Mouse (Mus musculus): ENCODE data around the gene Masp2. TPM values are rescaled to one million over a fixed set of nuclear protein-coding genes. Genes with fewer than 3 reads are reported as not detected.

Masp2 gene
- polyA plus RNA-seq, 1 experiment from 2014 or later, result 0.44 TPM

GRCm38 (mm10) chr4:148595916-148596315 is 6.4 kb upstream of the Masp2 start:
- 79% methylated on average over 6 of the region's 6 CpGs for WGBS
- Histone ChIP-seq H3K4me3 (ENCODE audit: low read length) (no peak overlapping the region), H3K9me3 (ENCODE audit: control insufficient read depth, low read length) (peaks cover 4% of the 10 kb centered on the region), H3K9ac (ENCODE audit: low read length) (no peak overlapping the region), H3K4me2 (ENCODE audit: low read depth, low read length) (no peak overlapping the region), H3K36me3 (ENCODE audit: control insufficient read depth, insufficient read depth, low read length) (peaks cover 39% of the 10 kb centered on the region), H3K27ac (ENCODE audit: low read length) (no peak overlapping the region), H3K4me1 (replicated peaks; ENCODE audit: control insufficient read depth, insufficient read depth, low read length) (peaks cover 9% of the 10 kb centered on the region; the same call in 1 of the 2 replicates), H3K27me3 (ENCODE audit: control insufficient read depth, insufficient read depth, low read depth, low read length) (no peaks in the 10 kb centered on the region)
- no peak for ATAC-seq (ENCODE audit: low read depth)

GRCm38 (mm10) chr4:148596731-148597130 is 5.6 kb upstream of the Masp2 start:
- no peak overlapping the region for H3K4me2 ChIP-seq (ENCODE audit: low read depth, low read length)
- H3K27me3 ChIP-seq (ENCODE audit: control insufficient read depth, insufficient read depth, low read depth, low read length), result no peaks in the 10 kb centered on the region
- 96% methylated on average over 3 of the region's 3 CpGs for WGBS
- no peak overlapping the region for H3K9ac ChIP-seq (ENCODE audit: low read length)
- H3K4me3 ChIP-seq (ENCODE audit: low read length), result no peak overlapping the region
- ATAC-seq (ENCODE audit: low read depth), result no peak
- H3K36me3 ChIP-seq (ENCODE audit: control insufficient read depth, insufficient read depth, low read length), result peaks cover 39% of the 10 kb centered on the region
- peaks cover 4% of the 10 kb centered on the region for H3K9me3 ChIP-seq (ENCODE audit: control insufficient read depth, low read length)
- H3K4me1 ChIP-seq (replicated peaks; ENCODE audit: control insufficient read depth, insufficient read depth, low read length), result peaks cover 9% of the 10 kb centered on the region; the same call in 1 of the 2 replicates
- no peak overlapping the region for H3K27ac ChIP-seq (ENCODE audit: low read length)

GRCm38 (mm10) chr4:148598826-148599225 is 3.5 kb upstream of the Masp2 start:
- peaks cover 4% of the 10 kb centered on the region for H3K9me3 ChIP-seq (ENCODE audit: control insufficient read depth, low read length)
- H3K4me1 ChIP-seq (replicated peaks; ENCODE audit: control insufficient read depth, insufficient read depth, low read length), result no peaks in the 10 kb centered on the region
- H3K4me2 ChIP-seq (ENCODE audit: low read depth, low read length), result no peak overlapping the region
- no peak overlapping the region for H3K27ac ChIP-seq (ENCODE audit: low read length)
- no peaks in the 10 kb centered on the region for H3K27me3 ChIP-seq (ENCODE audit: control insufficient read depth, insufficient read depth, low read depth, low read length)
- ATAC-seq (ENCODE audit: low read depth), result no peak
- WGBS, result 92% methylated on average over 12 of the region's 12 CpGs
- H3K4me3 ChIP-seq (ENCODE audit: low read length), result no peak overlapping the region
- H3K36me3 ChIP-seq (ENCODE audit: control insufficient read depth, insufficient read depth, low read length), result peaks cover 39% of the 10 kb centered on the region
- H3K9ac ChIP-seq (ENCODE audit: low read length), result no peak overlapping the region

- Histone ChIP-seq H3K27me3 (ENCODE audit: control insufficient read depth, insufficient read depth, low read depth, low read length) (no peaks in the 10 kb centered on the region), H3K4me3 (ENCODE audit: low read length) (no peak overlapping the region), H3K9ac (ENCODE audit: low read length) (no peak overlapping the region), H3K27ac (ENCODE audit: low read length) (no peak overlapping the region), H3K4me1 (replicated peaks; ENCODE audit: control insufficient read depth, insufficient read depth, low read length) (no peaks in the 10 kb centered on the region), H3K9me3 (ENCODE audit: control insufficient read depth, low read length) (peaks cover 4% of the 10 kb centered on the region), H3K4me2 (ENCODE audit: low read depth, low read length) (no peak overlapping the region), H3K36me3 (ENCODE audit: control insufficient read depth, insufficient read depth, low read length) (peaks cover 24% of the 10 kb centered on the region)
- 95% methylated on average over 4 of the region's 4 CpGs for WGBS
- no peak for ATAC-seq (ENCODE audit: low read depth)
Measured at GRCm38 (mm10) chr4:148600316-148600715, 2.0 kb upstream of the Masp2 start.

GRCm38 (mm10) chr4:148601871-148602270 is 483 bp upstream of the Masp2 start:
- Histone ChIP-seq H3K9me3 (ENCODE audit: control insufficient read depth, low read length) (peaks cover 4% of the 10 kb centered on the region), H3K27me3 (ENCODE audit: control insufficient read depth, insufficient read depth, low read depth, low read length) (no peaks in the 10 kb centered on the region), H3K4me1 (replicated peaks; ENCODE audit: control insufficient read depth, insufficient read depth, low read length) (no peaks in the 10 kb centered on the region), H3K4me3 (ENCODE audit: low read length) (no peak overlapping the region), H3K9ac (ENCODE audit: low read length) (no peak overlapping the region), H3K4me2 (ENCODE audit: low read depth, low read length) (no peak overlapping the region), H3K36me3 (ENCODE audit: control insufficient read depth, insufficient read depth, low read length) (peaks cover 9% of the 10 kb centered on the region; the same call in 1 of the 2 replicates), H3K27ac (ENCODE audit: low read length) (no peak overlapping the region)
- ATAC-seq (ENCODE audit: low read depth), result no peak
- 70% methylated on average over 4 of the region's 4 CpGs for WGBS

- Histone ChIP-seq H3K27ac (ENCODE audit: low read length) (no peak overlapping the region), H3K4me3 (ENCODE audit: low read length) (no peak overlapping the region), H3K4me2 (ENCODE audit: low read depth, low read length) (no peak overlapping the region), H3K9me3 (ENCODE audit: control insufficient read depth, low read length) (peaks cover 4% of the 10 kb centered on the region), H3K27me3 (ENCODE audit: control insufficient read depth, insufficient read depth, low read depth, low read length) (no peaks in the 10 kb centered on the region), H3K36me3 (ENCODE audit: control insufficient read depth, insufficient read depth, low read length) (peaks cover 5% of the 10 kb centered on the region; the same call in 1 of the 2 replicates), H3K9ac (ENCODE audit: low read length) (no peak overlapping the region), H3K4me1 (replicated peaks; ENCODE audit: control insufficient read depth, insufficient read depth, low read length) (0 out of 2 replicates have a peak, but pooled peaks cover under 1% of the 10 kb centered on the region)
- 64% methylated on average over 10 of the region's 10 CpGs for WGBS
- ATAC-seq (ENCODE audit: low read depth), result no peak
Measured at GRCm38 (mm10) chr4:148603376-148604139, 1.2 kb downstream of the Masp2 start.

- 66% methylated on average over 7 of the region's 7 CpGs for WGBS
- Histone ChIP-seq H3K4me2 (ENCODE audit: low read depth, low read length) (no peak overlapping the region), H3K4me3 (ENCODE audit: low read length) (no peak overlapping the region), H3K27me3 (ENCODE audit: control insufficient read depth, insufficient read depth, low read depth, low read length) (no peaks in the 10 kb centered on the region), H3K4me1 (replicated peaks; ENCODE audit: control insufficient read depth, insufficient read depth, low read length) (0 out of 2 replicates have a peak, but pooled peaks cover 3% of the 10 kb centered on the region), H3K36me3 (ENCODE audit: control insufficient read depth, insufficient read depth, low read length) (no peaks in the 10 kb centered on the region; the same call in 1 of the 2 replicates), H3K9ac (ENCODE audit: low read length) (no peak overlapping the region), H3K9me3 (ENCODE audit: control insufficient read depth, low read length) (no peaks in the 10 kb centered on the region; the same call in none of the 2 replicates), H3K27ac (ENCODE audit: low read length) (no peak overlapping the region)
- ATAC-seq (ENCODE audit: low read depth), result no peak
Measured at GRCm38 (mm10) chr4:148604141-148604540, 1.8 kb downstream of the Masp2 start.

GRCm38 (mm10) chr4:148604541-148605165 is 2.3 kb downstream of the Masp2 start:
- ATAC-seq (ENCODE audit: low read depth), result peak; percentile 57; the same call in 1 of the 2 replicates
- no peaks in the 10 kb centered on the region for H3K27me3 ChIP-seq (ENCODE audit: control insufficient read depth, insufficient read depth, low read depth, low read length)

GRCm38 (mm10) chr4:148607758-148608157 is 5.4 kb downstream of the Masp2 start:
- H3K9me3 ChIP-seq (ENCODE audit: control insufficient read depth, low read length), result no peaks in the 10 kb centered on the region
- H3K9ac ChIP-seq (ENCODE audit: low read length), result no peak overlapping the region
- WGBS, result 21% methylated on average over 5 of the region's 5 CpGs
- no peaks in the 10 kb centered on the region for H3K27me3 ChIP-seq (ENCODE audit: control insufficient read depth, insufficient read depth, low read depth, low read length)
- H3K4me3 ChIP-seq (ENCODE audit: low read length), result no peak overlapping the region
- H3K27ac ChIP-seq (ENCODE audit: low read length), result no peak overlapping the region
- H3K36me3 ChIP-seq (ENCODE audit: control insufficient read depth, insufficient read depth, low read length), result peaks cover 3% of the 10 kb centered on the region; the same call in 1 of the 2 replicates
- ATAC-seq (ENCODE audit: low read depth), result 0 out of 2 replicates have a peak, but pooled peaks have one; percentile 35
- H3K4me1 ChIP-seq (replicated peaks; ENCODE audit: control insufficient read depth, insufficient read depth, low read length), result 0 out of 2 replicates have a peak, but pooled peaks cover 3% of the 10 kb centered on the region
- H3K4me2 ChIP-seq (ENCODE audit: low read depth, low read length), result no peak overlapping the region

More at GRCm38 (mm10) chr4:148604541-148605165, 2.3 kb downstream of the Masp2 start:
- H3K9me3 ChIP-seq (ENCODE audit: control insufficient read depth, low read length), result no peaks in the 10 kb centered on the region
- H3K4me1 ChIP-seq (replicated peaks; ENCODE audit: control insufficient read depth, insufficient read depth, low read length), result 0 out of 2 replicates have a peak, but pooled peaks cover 3% of the 10 kb centered on the region
- no peak overlapping the region for H3K4me2 ChIP-seq (ENCODE audit: low read depth, low read length)
- no peak overlapping the region for H3K4me3 ChIP-seq (ENCODE audit: low read length)
- WGBS, result 93% methylated on average over 3 of the region's 3 CpGs
- H3K36me3 ChIP-seq (ENCODE audit: control insufficient read depth, insufficient read depth, low read length), result no peaks in the 10 kb centered on the region
- no peak overlapping the region for H3K27ac ChIP-seq (ENCODE audit: low read length)
- H3K9ac ChIP-seq (ENCODE audit: low read length), result no peak overlapping the region

Data from lung, embryonic 16.5 days (tissue).